Mouse (Mus musculus) ovary, adult 18-20 months (tissue): Measurements from ENCODE around the gene Treml4.

Experiments
- DNase-seq: peaks from one replicate; pipeline ENCODE4 v3.0.0; 2022; ENCODE audit warnings: low spot score, mixed read lengths

Gene Treml4

GRCm38 (mm10) chr17:48263741-48264362, at the start of gene Treml4:
Gene Treml4, plus strand, starts transcription at chr17:48264295.
- DNase-seq = no peak

- DNase-seq = no peak
Observed at GRCm38 (mm10) chr17:48215429-48215828, 48.7 kb upstream of the Treml4 start.

GRCm38 (mm10) chr17:48230680-48231079, 33.4 kb upstream of the Treml4 start:
- DNase-seq = no peak

- DNase-seq = no peak
Observed at GRCm38 (mm10) chr17:48232518-48232917, 31.6 kb upstream of the Treml4 start, which contains the start of gene Trem1. Gene Trem1, plus strand, starts transcription at chr17:48232768.

GRCm38 (mm10) chr17:48233789-48234188, 30.3 kb upstream of the Treml4 start:
- no peak for DNase-seq

GRCm38 (mm10) chr17:48234550-48234949, 29.5 kb upstream of the Treml4 start:
- DNase-seq = no peak

- DNase-seq = no peak
Observed at GRCm38 (mm10) chr17:48235773-48236370, 28.2 kb upstream of the Treml4 start.

- DNase-seq = no peak
Observed at GRCm38 (mm10) chr17:48237621-48238020, 26.5 kb upstream of the Treml4 start.

- no peak for DNase-seq
Observed at GRCm38 (mm10) chr17:48247221-48247928, 16.7 kb upstream of the Treml4 start, which contains the start of gene Trem3. Gene Trem3, plus strand, starts transcription at chr17:48247777.

- no peak for DNase-seq
Observed at GRCm38 (mm10) chr17:48249039-48249438, 15.1 kb upstream of the Treml4 start.

- DNase-seq = no peak
Observed at GRCm38 (mm10) chr17:48249501-48249900, 14.6 kb upstream of the Treml4 start.

- DNase-seq = no peak
Observed at GRCm38 (mm10) chr17:48250631-48251030, 13.5 kb upstream of the Treml4 start.

- no peak for DNase-seq
Observed at GRCm38 (mm10) chr17:48256575-48256974, 7.5 kb upstream of the Treml4 start.

GRCm38 (mm10) chr17:48261868-48262267, 2.2 kb upstream of the Treml4 start:
- no peak for DNase-seq

- no peak for DNase-seq
Observed at GRCm38 (mm10) chr17:48264662-48265061, 567 bp downstream of the Treml4 start.

- DNase-seq = no peak
Observed at GRCm38 (mm10) chr17:48266138-48266537, 2.0 kb downstream of the Treml4 start.

GRCm38 (mm10) chr17:48266610-48267304, 2.7 kb downstream of the Treml4 start:
- no peak for DNase-seq

GRCm38 (mm10) chr17:48267591-48267990, 3.5 kb downstream of the Treml4 start:
- no peak for DNase-seq

GRCm38 (mm10) chr17:48268276-48268675, 4.2 kb downstream of the Treml4 start:
- no peak for DNase-seq

- no peak for DNase-seq
Observed at GRCm38 (mm10) chr17:48269833-48270232, 5.7 kb downstream of the Treml4 start.

GRCm38 (mm10) chr17:48272158-48272557, 8.1 kb downstream of the Treml4 start:
- no peak for DNase-seq

- no peak for DNase-seq
Observed at GRCm38 (mm10) chr17:48272598-48272997, 8.5 kb downstream of the Treml4 start.

GRCm38 (mm10) chr17:48274098-48274497, 10.0 kb downstream of the Treml4 start:
- DNase-seq = no peak
